Mouse (Mus musculus) kidney, adult 2 months (tissue): ENCODE measurements around the gene Rac3. TPM values are rescaled to one million over a fixed set of nuclear protein-coding genes. Genes with fewer than 3 reads are reported as not detected.
A peak's percentile ranks its signal among the peaks of the same experiment; 100 is the strongest.
"Not testable (repeated sequence)": the region's sequence is repeated elsewhere in the genome, so short reads cannot be mapped to it uniquely, and the experiment has no call there.

Experiments
- DNase-seq: peaks from one replicate; pipeline ENCODE4 v3.0.0; 2021
- H3K27ac ChIP-seq: fragments of 200-500 bp; 2 replicates; pipeline ENCODE4 v1.5.1; 2012; ENCODE audit warnings: low read depth, low read length, control low read depth, inconsistent platforms; ENCODE audit not compliant: insufficient read depth
- H3K27me3 ChIP-seq: fragments of 200-500 bp; replicated peaks from 2 replicates; pipeline ENCODE4 v1.6.1; 2012; ENCODE audit warnings: mild to moderate bottlenecking, moderate library complexity, low read length, inconsistent platforms; ENCODE audit not compliant: control insufficient read depth, insufficient read depth
- H3K36me3 ChIP-seq: fragments of 200-500 bp; 2 replicates; pipeline ENCODE4 v1.6.1; 2012; ENCODE audit warnings: mild to moderate bottlenecking, moderate library complexity, low read length, inconsistent platforms; ENCODE audit not compliant: control insufficient read depth, insufficient read depth
- H3K4me1 ChIP-seq: fragments of 200-500 bp; 2 replicates; pipeline ENCODE4 v1.6.1; 2011; ENCODE audit warnings: low read length; ENCODE audit not compliant: control insufficient read depth, insufficient read depth
- H3K4me3 ChIP-seq: fragments of 200-500 bp; 2 replicates; pipeline ENCODE4 v1.5.1; 2011; ENCODE audit warnings: mild to moderate bottlenecking, low read depth, low read length, control low read depth; ENCODE audit not compliant: insufficient read depth
- CTCF ChIP-seq: fragments of 200-500 bp; conservative IDR thresholded peaks from 2 replicates; pipeline ENCODE4 v1.5.1; 2011; ENCODE audit warnings: low read depth, mild to moderate bottlenecking, control low read depth, low read length, moderate library complexity, mixed read lengths; ENCODE audit not compliant: insufficient read depth, insufficient read length
- POLR2A ChIP-seq: fragments of 200-500 bp; IDR thresholded peaks from one replicate; pipeline ENCODE4 v1.6.1; 2011; ENCODE audit warnings: low read depth, low read length, control low read depth
- WGBS: fragments of 180-500 bp; shearing (Covaris S2); methylation state at CpG from one replicate; pipeline ENCODE4 v1.1.7; 2018; 5-methylcytosine and 5-hydroxymethylcytosine counted together
- polyA plus RNA-seq: library from polyadenylated mRNA; depleted of rRNA; stranded (reverse); fragments of >200 nt; gene quantifications from 2 replicates; pipeline ENCODE4 v1.2.3, GENCODE M21; 2012

Rac3 gene
- polyA plus RNA-seq, 1 experiment: 14.5 TPM

GRCm38 (mm10) chr11:120722761-120723382 lies 1.6 kb downstream of the Rac3 start:
- DNase-seq: peak; percentile 81
- H3K27ac ChIP-seq: no peak overlapping the region
- no peaks in the 10 kb centered on the region for H3K27me3 ChIP-seq
- H3K36me3 ChIP-seq: peaks cover 2% of the 10 kb centered on the region; the same call in 1 of the 2 replicates
- TF ChIP-seq CTCF (no peak), POLR2A (peak; percentile 28)
- peaks cover 11% of the 10 kb centered on the region; the same call in 1 of the 2 replicates for H3K4me1 ChIP-seq
- H3K4me3 ChIP-seq: no peak overlapping the region
- 67% methylated on average over 11 of the region's 11 CpGs for WGBS

- DNase-seq: peak; percentile 29
- peaks cover 2% of the 10 kb centered on the region; the same call in 1 of the 2 replicates for H3K36me3 ChIP-seq
- H3K4me3 ChIP-seq: no peak overlapping the region
- H3K4me1 ChIP-seq: peaks cover 11% of the 10 kb centered on the region; the same call in 1 of the 2 replicates
- TF ChIP-seq POLR2A (no peak), CTCF (no peak)
- no peaks in the 10 kb centered on the region for H3K27me3 ChIP-seq
- WGBS: 82% methylated on average over 7 of the region's 7 CpGs
- no peak overlapping the region for H3K27ac ChIP-seq
Measured at GRCm38 (mm10) chr11:120723509-120723908, 2.2 kb downstream of the Rac3 start.

DNA sequence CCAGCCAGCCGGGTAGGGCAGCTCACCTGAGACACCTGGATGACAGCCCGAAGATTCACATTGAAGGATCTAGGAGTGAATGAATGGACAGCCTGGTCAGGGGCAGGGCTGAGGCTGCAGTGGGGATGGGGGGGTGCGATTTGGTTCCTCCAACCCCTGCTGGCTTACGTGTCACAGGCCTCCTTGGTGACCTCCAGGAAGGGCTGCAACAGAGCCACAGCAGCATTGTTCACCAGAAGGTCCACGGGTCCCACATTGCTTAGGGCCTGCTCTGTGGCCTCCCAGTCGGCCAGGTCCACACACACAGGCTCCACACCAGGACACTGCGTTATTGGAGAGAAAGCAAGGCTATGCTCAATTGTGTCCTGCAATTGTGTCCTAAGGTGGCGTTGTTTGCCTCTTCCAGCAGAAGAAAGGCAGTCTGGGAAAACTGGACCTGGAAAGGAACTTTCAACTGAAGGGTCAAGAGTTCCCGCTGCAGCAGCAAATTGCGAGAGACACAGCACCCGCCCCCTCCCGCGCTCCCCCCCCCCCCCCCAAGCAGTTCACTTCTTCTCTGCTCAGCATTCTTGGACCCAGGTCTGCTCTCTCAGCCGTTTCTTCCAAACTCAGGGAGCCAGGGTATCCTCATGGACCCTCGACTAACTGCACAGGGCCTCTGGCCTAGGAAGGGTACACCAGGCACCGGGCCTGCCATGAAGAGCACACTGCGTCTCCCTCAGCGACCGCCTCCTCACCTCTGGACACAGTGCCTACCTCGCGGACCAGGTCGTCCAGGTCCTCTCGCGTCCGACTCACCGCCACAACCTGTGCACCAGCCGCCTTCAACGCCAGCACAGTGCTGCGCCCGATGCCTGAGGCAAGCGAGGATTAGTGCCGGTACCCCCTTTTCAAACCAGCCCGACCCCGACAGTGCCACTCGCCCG lies 5.2 kb downstream of the Rac3 start:
- Histone ChIP-seq H3K27me3 (no peaks in the 10 kb centered on the region), H3K36me3 (peaks cover 2% of the 10 kb centered on the region; the same call in 1 of the 2 replicates), H3K27ac (peak overlapping the region; percentile 88), H3K4me3 (peak overlapping the region; percentile 71), H3K4me1 (peaks cover 11% of the 10 kb centered on the region; the same call in 1 of the 2 replicates)
- no peak for TF ChIP-seq POLR2A
- 0 out of 2 replicates have a peak, but pooled peaks have one; percentile 23 for TF ChIP-seq CTCF
- WGBS: 13% methylated on average over 36 of the region's 36 CpGs
- peak; percentile 82 for DNase-seq

DNA sequence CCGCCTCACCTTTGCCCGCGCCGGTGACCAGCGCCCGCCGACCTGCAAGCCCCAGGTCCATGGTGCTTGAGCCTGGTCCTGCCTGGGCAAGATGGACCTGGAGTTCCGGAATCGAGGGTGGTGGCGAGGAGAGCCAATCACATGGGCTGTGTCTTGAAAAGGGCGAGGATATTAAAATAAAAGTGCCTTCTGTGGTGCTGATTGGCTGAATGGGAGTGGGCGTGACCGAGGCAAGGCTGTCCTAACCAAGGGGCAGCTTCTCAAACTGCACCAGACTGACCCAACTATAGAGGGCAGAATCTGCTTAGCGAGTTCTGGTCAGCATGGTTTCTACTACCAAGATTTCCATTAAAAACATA lies 5.9 kb downstream of the Rac3 start, which contains the start of gene Dcxr:
Gene Dcxr, minus strand, starts transcription at position 113 of the 359 bp plus-strand sequence.
- H3K4me3 ChIP-seq: peak within 1 kb of the TSS; percentile 71
- peak; percentile 99 for DNase-seq
- H3K27ac ChIP-seq: peak within 1 kb of the TSS; percentile 88
- TF ChIP-seq POLR2A (peak; percentile 88), CTCF (peak; percentile 70)
- H3K4me1 ChIP-seq: peaks cover 7% of the 10 kb centered on the region; the same call in 1 of the 2 replicates
- no peaks in the 10 kb centered on the region for H3K27me3 ChIP-seq
- WGBS: under 1% methylated on average over 14 of the region's 14 CpGs
- peaks cover 2% of the 10 kb centered on the region; the same call in 1 of the 2 replicates for H3K36me3 ChIP-seq

GRCm38 (mm10) chr11:120727564-120727963 lies 6.3 kb downstream of the Rac3 start:
- TF ChIP-seq POLR2A (no peak), CTCF (no peak)

GRCm38 (mm10) chr11:120728530-120729240 lies 7.4 kb downstream of the Rac3 start:
- H3K36me3 ChIP-seq: peaks cover 2% of the 10 kb centered on the region; the same call in 1 of the 2 replicates
- no peak for DNase-seq
- H3K27me3 ChIP-seq: no peaks in the 10 kb centered on the region
- H3K4me3 ChIP-seq: no peak overlapping the region
- peaks cover 8% of the 10 kb centered on the region; the same call in 1 of the 2 replicates for H3K4me1 ChIP-seq
- 86% methylated on average over 11 of the region's 11 CpGs for WGBS
- TF ChIP-seq POLR2A (no peak), CTCF (no peak)
- no peak overlapping the region for H3K27ac ChIP-seq

More at GRCm38 (mm10) chr11:120727564-120727963, 6.3 kb downstream of the Rac3 start:
- no peak overlapping the region for H3K4me3 ChIP-seq
- H3K4me1 ChIP-seq: peaks cover 5% of the 10 kb centered on the region; the same call in 1 of the 2 replicates
- 46% methylated on average over 12 of the region's 12 CpGs for WGBS
- peaks cover 2% of the 10 kb centered on the region; the same call in 1 of the 2 replicates for H3K36me3 ChIP-seq
- no peak overlapping the region for H3K27ac ChIP-seq
- no peak for DNase-seq
- no peaks in the 10 kb centered on the region for H3K27me3 ChIP-seq

DNA sequence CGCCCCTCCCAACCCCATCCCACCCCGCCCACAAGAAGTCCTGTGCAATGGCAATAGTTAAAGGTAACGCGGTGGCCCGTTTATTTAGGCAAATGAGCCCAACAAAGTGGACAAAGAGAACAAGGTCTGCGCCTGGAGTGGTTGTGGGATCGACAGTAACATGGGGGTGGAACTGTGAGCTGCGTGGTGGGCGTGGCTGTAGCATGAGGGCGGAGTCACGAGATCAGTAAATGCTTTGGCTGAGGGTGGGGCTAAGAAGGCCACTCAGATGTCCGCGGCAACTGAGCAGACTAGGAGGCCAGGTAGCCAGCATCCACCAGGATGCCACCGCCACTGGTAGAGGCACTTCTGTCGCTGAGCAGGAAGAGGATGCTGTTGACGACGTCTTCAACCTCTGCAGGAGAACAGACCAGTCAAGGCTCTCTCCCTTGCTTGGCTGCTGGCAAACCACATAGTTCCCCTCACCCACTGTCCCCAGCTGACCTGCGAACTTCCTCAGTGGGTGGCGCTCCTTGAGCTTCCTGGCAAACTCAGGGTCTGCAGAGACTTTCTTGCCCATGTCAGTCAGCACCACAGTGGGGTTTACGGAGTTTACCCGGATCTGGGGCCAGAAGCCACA lies 8.3 kb downstream of the Rac3 start:
- WGBS: 10% methylated on average over 18 of the region's 21 CpGs
- H3K27me3 ChIP-seq, H3K36me3 ChIP-seq, H3K4me1 ChIP-seq, H3K27ac ChIP-seq, H3K4me3 ChIP-seq: not testable (repeated sequence)
- DNase-seq: peak; percentile 67
